Mouse (Mus musculus) retina, adult 2 months (tissue): Measurements from ENCODE around the gene Dnajb12.
A peak's percentile ranks its signal among the peaks of the same experiment; 100 is the strongest.

Source experiments
- DNase-seq: peaks from one replicate; pipeline ENCODE4 v3.0.0-alpha.2; 2012; ENCODE audit warnings: low read depth, low spot score

Dnajb12 gene

GRCm38 (mm10) chr10:59879255-59880028 is at the start of gene Dnajb12:
TSS of gene Dnajb12 (plus strand) at chr10:59879556.
- DNase-seq = peak; percentile 89

GRCm38 (mm10) chr10:59829886-59830285 is 49.5 kb upstream of the Dnajb12 start:
- no peak for DNase-seq

DNA sequence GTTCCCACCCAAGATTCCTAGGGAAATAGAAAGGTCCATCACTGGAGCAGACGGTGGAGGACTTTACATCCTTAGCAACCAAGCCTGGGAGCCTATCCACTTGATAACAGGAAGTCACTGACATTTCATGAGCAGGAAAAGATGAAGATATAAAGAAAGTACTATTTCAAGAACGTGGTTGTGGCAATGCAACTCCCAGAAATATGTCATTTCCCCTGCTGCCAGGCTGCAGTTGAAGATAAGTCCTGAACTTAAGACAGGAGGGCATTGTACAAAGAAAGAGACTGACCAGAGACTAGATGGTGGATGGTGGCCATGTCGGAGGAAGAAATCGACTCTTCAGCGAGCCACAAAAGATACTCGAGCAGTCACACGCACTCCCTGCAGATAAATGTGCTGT is 47.4 kb upstream of the Dnajb12 start:
- no peak for DNase-seq

- no peak for DNase-seq
Observed at GRCm38 (mm10) chr10:59835301-59836155, 43.8 kb upstream of the Dnajb12 start.

DNA sequence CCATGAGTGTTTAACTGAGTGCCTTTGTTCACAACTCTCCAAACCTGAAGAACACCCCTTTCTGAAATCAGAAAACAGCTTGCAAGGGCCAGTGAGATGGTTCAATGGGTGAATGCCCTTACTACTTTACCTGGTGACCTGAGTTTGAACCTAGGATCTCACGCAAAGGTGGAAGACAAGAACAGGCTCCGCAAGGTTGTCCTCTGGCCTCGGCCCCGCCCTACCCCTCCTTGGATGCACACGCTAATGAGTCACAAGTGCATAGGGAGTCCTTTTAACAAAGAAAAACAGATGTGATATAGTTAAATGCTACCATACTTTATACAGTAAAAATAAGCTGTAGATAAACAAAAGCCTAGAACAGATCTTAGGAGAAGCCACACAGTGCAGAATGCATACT is 41.9 kb upstream of the Dnajb12 start:
- DNase-seq = no peak

DNA sequence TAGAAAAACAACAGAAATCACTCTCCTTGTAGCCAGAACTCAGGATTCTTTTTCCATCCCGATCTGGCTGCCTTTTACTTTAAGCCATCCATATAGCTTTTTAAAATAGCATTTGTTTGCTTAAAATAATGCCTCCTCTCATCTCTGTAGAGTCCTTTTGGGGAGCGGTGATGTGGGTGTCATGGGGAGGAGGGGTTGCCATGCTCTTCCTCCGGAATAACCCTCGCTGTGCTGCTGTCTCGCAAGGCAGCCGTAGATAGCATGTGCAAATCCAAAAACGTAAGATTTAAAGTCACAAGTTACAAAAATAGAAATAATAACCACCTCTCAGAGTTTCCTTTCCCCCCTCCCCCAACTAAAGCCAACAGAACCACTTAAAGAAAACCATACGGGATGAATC is 37.9 kb upstream of the Dnajb12 start:
- no peak for DNase-seq

- no peak for DNase-seq
Observed at GRCm38 (mm10) chr10:59843125-59843524, 36.2 kb upstream of the Dnajb12 start.

GRCm38 (mm10) chr10:59844686-59845085 is 34.7 kb upstream of the Dnajb12 start:
- DNase-seq = no peak

DNA sequence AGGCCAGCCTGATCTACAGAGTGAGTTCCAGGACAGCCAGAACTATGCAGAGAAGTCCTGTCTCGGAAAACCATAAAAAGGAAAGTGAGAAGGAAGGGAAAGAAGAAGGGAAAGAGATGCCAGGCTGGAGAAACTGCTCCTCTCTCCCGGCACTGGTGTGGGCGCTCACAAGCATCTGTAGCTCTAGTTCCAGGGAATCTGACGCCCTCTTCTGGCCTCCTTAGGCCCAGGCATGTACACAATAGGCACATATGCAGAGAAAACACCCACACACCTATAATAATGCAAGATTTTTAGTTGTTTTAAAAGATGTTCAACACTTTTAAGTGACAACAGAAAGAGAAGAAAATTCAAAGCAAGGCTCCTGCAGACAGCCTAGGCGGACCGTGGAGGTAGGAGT is 32.9 kb upstream of the Dnajb12 start:
- no peak for DNase-seq

DNA sequence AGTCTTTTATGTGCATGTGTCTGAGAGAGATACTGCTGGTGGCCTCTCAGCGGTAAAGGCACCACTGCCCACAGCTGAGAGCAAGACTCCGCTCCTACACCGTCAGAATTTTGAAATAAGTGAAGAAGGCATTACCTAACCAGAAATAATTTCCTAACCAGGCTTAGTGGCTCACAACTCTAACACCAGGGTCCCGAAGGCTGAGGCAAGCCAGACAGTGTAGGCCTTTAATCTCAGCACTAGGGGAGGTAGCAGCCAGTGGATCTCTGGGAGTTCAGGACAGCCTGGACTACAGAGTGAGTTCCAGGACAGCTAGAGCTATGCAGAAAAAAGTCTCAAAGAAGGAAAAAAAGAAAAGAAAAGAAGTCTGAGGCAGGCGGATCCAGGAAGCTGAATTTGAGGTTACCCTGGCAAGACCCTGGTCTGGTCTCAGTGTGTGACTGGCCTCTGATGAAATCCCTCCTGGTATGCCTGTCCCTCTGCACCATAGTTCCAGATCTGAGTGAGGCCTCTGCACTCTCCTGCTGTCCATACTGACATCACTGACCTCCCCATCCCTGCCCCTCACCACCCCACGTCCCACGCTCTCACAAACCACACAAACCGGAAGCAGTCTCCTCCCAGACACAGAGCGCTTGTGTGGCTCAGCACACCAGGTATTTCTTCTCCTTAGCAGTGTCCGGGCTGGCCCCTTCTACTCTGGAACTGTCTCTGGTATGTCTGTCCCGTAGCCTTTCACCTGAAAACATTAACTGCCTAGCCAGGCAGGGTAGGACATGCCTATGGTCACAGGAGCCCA is 31.1 kb upstream of the Dnajb12 start:
- DNase-seq = no peak

- DNase-seq = no peak
Observed at GRCm38 (mm10) chr10:59848953-59849352, 30.4 kb upstream of the Dnajb12 start.

DNA sequence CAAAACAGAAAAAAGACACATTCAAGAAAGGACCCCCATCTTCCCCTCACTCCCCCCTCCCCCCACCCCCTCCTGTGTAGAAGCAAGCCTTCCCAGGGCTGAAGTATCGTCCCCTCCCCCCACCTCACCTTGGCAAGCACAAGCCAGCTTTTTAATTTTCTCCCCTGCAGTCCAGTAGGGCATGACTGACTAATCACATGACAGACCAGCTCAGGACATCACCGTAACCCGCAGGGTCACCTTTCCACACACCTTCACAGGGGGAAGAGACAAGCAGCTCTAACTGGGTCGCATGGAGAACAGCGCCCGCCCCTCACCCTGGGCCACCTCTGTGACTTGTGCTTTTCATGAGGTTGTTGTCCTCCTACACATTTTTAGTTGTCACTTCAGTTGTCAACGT is 30.0 kb upstream of the Dnajb12 start:
- no peak for DNase-seq

- DNase-seq = no peak
Observed at GRCm38 (mm10) chr10:59857157-59857556, 22.2 kb upstream of the Dnajb12 start.

DNA sequence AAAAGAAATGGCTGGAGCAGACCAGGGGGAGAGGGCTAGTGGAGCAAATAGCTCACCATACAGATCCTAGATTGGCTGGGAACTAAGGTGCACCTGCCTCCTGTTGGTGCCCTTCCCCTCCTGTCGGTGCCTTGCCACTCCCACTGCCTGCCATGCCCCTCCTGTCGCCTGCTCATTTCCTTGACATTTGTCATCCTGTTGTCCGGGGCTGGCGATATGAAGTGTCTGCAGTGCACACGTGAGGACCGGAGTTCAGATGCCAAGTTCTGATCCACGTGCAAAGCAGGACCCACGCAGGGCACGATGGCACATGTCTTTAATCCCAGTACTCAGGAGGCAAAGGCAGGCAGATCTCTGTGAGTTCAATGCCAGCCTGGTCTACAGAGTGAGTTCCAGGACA is 18.7 kb upstream of the Dnajb12 start:
- no peak for DNase-seq

DNA sequence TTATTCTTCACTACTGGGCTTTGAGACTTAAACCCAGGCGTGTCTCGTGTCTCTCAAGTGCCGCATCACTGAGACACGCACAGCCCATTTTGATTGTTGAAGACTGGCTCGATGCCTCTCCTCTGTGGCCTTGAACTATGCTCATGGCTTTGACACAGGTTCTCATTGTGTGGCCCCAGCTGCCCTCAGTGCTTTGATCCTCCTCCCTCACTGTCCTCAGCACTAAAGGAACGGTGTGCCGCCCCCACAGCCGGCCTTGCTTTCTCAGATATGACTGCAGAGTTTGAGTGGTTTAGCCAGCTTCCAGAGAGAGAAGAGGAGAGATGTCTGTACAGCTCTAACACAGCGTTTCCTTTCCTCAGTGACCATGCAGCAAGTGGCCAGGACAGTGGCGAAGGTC is 18.2 kb upstream of the Dnajb12 start:
- DNase-seq = no peak

DNA sequence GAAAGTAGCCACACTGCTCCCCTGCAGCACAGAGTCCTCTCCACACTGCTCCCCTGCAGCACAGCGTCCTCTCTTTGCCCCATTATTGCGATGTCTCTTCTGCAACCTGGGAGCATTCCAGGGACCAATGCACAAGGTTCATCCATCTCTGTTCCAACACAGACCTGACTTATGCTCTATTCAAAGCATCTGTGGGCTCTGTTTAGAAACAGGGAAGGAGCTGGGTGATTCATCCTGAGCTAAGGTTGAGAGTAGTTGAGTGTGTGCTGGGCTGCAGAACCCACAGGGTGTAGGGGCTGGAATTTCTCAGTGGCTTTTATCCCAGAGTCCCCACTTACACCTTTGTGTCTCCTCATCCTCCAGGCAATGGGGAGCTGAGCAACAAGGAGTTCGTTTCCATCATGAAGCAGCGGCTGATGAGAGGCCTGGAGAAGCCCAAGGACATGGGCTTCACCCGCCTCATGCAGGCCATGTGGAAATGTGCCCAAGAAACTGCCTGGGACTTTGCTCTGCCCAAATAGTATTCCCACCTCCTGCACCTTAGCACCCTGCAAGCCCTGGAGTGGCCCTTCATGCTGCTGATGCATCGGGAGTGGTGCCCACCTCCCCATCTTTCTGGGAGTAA is 16.4 kb upstream of the Dnajb12 start:
- DNase-seq = no peak

GRCm38 (mm10) chr10:59863620-59864019 is 15.7 kb upstream of the Dnajb12 start:
- DNase-seq = no peak

DNA sequence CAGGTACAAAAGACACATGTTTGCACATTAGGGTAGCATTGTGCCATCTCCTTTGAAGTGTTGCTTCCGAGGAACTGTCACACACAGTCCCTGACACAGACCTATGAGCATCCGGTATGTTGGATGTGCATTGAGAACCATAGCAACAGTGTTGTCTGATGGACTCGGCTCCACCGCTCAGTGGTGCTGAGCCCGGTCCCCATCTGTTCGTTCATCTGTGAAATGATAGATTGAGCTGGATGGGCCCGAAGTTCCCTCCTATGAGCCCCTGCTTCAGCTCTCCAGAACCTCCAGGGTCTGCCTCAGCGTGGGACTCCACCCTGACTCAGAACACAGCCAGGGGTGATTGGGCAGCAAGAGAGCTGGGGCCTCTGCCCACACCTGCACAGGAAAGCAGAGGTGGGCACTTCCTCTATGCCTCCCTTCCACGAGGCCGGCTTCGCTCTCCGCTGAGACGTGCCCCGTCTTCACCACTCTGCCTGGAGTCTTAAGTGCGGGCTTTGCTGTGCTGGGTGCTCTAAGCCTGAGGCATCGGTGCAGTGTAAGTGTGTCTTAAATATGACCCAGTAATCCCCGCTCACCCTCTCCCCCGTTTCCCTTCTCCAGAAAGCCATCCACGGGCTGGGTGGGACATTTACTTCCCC is 15.0 kb upstream of the Dnajb12 start:
- no peak for DNase-seq

DNA sequence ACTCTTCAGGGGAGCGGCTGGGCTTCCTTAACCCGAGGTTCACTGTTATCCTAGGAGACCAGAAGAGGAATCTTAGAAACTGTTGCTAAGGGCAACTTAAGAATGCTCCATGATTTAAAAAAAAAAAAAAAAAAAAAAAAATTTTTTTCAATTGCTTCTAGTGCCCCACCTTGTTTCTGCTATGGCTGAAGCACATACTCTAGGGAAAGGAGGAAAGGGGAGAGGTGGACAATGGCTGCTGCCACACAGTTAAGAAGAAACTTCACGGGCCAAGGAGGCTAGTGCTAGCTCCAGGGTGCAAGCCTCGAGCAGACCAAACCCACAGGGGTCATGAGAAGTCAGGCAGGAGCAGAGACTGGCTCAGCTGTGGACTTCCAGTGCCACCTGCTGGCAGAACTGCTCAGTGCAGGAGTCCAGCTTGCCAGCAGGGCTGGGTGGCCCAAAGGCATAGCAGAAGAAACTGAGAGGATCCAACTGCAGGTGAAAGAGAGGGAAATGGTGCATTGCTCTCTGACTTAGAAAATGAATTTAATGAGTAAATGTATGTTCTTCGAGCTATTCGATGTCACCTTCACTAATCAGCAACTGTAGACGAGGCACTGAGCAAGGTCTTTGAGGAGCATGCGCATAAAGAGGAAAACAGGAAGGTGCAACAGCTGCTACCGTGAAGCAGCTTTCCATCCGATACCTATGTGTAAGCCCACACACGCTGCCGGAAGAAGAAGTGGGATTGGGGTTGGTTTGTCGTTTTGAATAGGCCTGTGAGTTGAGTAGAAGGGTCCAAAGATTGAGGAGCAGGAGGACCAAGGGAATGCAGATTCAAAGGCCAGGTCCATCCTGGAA is 14.3 kb upstream of the Dnajb12 start:
- peak; percentile 61 for DNase-seq

- no peak for DNase-seq
Observed at GRCm38 (mm10) chr10:59868266-59868665, 11.1 kb upstream of the Dnajb12 start.
